Mouse (Mus musculus) urinary bladder, adult 2 months (tissue): ENCODE measurements around the gene Gm28042. TPM values are rescaled to one million over a fixed set of nuclear protein-coding genes. Genes with fewer than 3 reads are reported as not detected.

Experiments
- DNase-seq: peaks from one replicate; pipeline ENCODE4 v3.0.0; 2022; ENCODE audit warnings: low spot score
- polyA plus RNA-seq: library from polyadenylated mRNA; depleted of rRNA; stranded (reverse); fragments of >200 nt; gene quantifications from 2 replicates; pipeline ENCODE4 v1.2.3, GENCODE M21; 2012

The Gm28042 gene
- polyA plus RNA-seq, 1 experiment, result 3.9 TPM

- DNase-seq, result no peak
Observed at GRCm38 (mm10) chr2:120011462-120012200, 15.7 kb upstream of the Gm28042 start.

GRCm38 (mm10) chr2:120012924-120013323 is 14.4 kb upstream of the Gm28042 start:
- DNase-seq, result no peak

- no peak for DNase-seq
Observed at GRCm38 (mm10) chr2:120013831-120014486, 13.3 kb upstream of the Gm28042 start.

- no peak for DNase-seq
Observed at GRCm38 (mm10) chr2:120015882-120016281, 11.4 kb upstream of the Gm28042 start.

GRCm38 (mm10) chr2:120017599-120017998 is 9.7 kb upstream of the Gm28042 start:
- DNase-seq, result no peak

- DNase-seq, result no peak
Observed at GRCm38 (mm10) chr2:120024337-120024736, 3.0 kb upstream of the Gm28042 start.

- DNase-seq, result no peak
Observed at GRCm38 (mm10) chr2:120027950-120028331, 648 bp downstream of the Gm28042 start.

GRCm38 (mm10) chr2:120030380-120030779 is 3.1 kb downstream of the Gm28042 start:
- no peak for DNase-seq

- no peak for DNase-seq
Observed at GRCm38 (mm10) chr2:120032726-120033467, 5.6 kb downstream of the Gm28042 start, which contains the start of gene Pla2g4b. Gene Pla2g4b (plus strand): TSS chr2:120033417.

GRCm38 (mm10) chr2:120033726-120034125 is 6.4 kb downstream of the Gm28042 start:
- DNase-seq, result no peak

GRCm38 (mm10) chr2:120037744-120038143 is 10.5 kb downstream of the Gm28042 start:
- DNase-seq, result no peak

GRCm38 (mm10) chr2:120040991-120041390 is 13.7 kb downstream of the Gm28042 start:
- DNase-seq, result no peak

- DNase-seq, result no peak
Observed at GRCm38 (mm10) chr2:120044101-120044603, 16.9 kb downstream of the Gm28042 start.

GRCm38 (mm10) chr2:120044676-120045075 is 17.4 kb downstream of the Gm28042 start:
- no peak for DNase-seq

GRCm38 (mm10) chr2:120046486-120047310 is 19.4 kb downstream of the Gm28042 start:
- DNase-seq, result no peak

- DNase-seq, result no peak
Observed at GRCm38 (mm10) chr2:120048173-120048572, 20.9 kb downstream of the Gm28042 start.

- DNase-seq, result peak; percentile 47
Observed at GRCm38 (mm10) chr2:120049632-120050274, 22.5 kb downstream of the Gm28042 start.

GRCm38 (mm10) chr2:120051405-120051804 is 24.1 kb downstream of the Gm28042 start:
- DNase-seq, result no peak

- DNase-seq, result no peak
Observed at GRCm38 (mm10) chr2:120054771-120055552, 27.7 kb downstream of the Gm28042 start.

GRCm38 (mm10) chr2:120055923-120056322 is 28.6 kb downstream of the Gm28042 start:
- DNase-seq, result no peak
